Mouse (Mus musculus) megakaryocyte, adult 5-6 weeks (primary cell): ENCODE data around the gene Ces1f. TPM values are rescaled to one million over a fixed set of nuclear protein-coding genes. Genes with fewer than 3 reads are reported as not detected.
"Not testable (repeated sequence)": the region's sequence is repeated elsewhere in the genome, so short reads cannot be mapped to it uniquely, and the experiment has no call there.

ENCODE experiments used
- ATAC-seq: 2 replicates; pipeline ENCODE4 v1.8.0; 2016; ENCODE audit warnings: mild to moderate bottlenecking, inconsistent platforms; ENCODE audit not compliant: poor library complexity, severe bottlenecking
- total RNA-seq, 2 experiments: library from RNA; stranded (forward) in 1 of 2; stranded (reverse) in 1 of 2; fragments of 153-499, 151-499 nt in 1 of 2; fragments of 221-1000, 200-1000 nt in 1 of 2; gene quantifications; 2 replicates each; pipeline versions ENCODE4 v1.2.3 to v1.2.4; 2015 to 2017

Gene Ces1f
- total RNA-seq (2015) (not detected in 2 replicates), total RNA-seq (2017) (not detected in 2 replicates)

DNA sequence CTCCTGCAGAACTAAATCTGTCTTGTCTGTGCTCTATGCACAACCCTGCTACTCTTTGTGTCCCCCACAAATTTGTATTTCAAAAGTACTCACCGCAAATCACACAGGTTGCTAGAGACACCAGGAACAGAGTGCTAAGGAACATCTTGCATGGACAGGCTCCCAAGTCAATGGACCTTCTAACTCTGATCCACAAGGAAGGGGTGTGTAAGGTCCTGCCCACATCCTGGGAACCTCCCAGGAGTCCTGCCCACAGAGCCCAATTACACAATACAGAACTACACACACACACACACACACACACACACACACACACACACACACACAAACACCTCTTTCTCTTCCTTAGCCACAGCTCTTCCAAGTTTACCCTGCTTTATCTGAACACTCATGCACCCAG lies at the start of gene Ces1f:
TSS of gene Ces1f (minus strand) at position 192 of the 400 bp plus-strand sequence.
- no peak for ATAC-seq

DNA sequence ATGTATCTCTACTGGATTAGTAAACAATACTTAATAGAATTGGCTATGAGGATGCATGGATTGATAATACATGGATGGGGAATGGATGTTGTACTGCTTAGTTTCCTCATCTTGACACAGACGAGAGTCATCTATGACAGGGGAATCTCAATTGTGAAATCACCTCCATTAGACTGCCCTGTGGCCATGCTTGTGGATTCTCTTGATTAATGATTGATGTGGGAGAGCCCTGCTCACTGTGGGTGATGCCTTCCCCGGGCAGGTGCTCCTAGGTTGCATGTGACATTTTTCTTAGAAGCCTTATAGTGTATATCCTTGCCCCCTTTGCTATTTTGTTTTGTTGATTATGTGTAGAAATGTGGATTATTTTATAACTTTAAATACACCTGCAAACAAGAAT lies 45.6 kb upstream of the Ces1f start:
- no peak for ATAC-seq

DNA sequence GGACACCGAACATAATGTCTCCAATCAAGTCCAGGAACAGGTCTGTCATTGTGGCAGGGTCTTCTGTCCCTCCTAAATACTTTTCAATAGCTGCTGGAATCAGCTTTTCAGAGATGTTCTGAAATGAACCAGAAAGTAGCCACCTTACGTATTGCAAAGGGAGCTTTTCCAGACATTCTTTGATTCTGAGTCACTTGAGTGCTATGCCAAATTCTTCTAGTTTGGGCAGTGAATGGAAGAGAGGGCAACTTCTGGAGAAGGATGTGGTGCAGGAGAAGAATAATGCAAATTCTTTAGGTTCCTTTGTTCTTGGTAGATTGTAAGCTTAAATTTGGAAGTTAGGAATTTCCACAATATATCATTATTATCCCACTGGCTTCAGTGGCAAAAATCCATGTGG lies 37.5 kb upstream of the Ces1f start:
- no peak for ATAC-seq

DNA sequence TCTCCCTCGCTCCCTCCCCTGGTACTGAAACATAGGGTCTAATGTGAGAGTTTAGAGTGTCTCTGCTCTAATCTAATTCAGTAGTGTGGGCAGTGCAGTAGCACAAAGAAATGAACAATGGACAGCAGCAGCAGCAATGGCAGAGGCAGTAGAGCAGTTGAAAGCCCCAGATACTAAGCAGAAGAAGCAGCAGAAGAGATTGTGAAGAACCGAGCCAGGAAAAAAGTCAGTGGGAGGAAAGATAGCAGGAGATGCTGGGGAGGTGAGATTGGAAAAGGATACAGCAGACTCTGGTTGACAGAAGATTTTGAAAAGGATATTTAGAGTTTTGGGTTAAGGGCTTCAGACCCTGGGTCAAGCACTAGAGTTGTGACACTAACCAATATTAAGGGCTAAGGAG lies 36.0 kb upstream of the Ces1f start:
- ATAC-seq, result no peak

DNA sequence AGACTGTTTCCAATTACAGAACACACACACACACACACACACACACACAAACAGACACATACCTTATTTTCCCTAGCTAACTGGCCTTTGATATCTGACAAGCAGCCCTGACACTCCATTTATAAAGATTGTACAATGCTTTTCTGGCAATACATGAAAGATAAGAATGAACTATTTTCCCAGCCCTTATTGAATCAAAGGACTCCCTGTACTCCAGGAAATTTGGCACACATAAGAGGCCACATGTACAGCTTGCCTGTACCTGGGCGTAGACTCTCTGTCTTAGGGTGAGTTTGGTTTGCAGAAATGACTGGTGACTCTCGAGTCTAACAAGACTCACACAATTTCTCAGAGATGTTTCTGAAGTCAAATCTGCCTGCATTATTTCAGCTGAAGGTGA lies 4.3 kb upstream of the Ces1f start:
- ATAC-seq, result no peak

DNA sequence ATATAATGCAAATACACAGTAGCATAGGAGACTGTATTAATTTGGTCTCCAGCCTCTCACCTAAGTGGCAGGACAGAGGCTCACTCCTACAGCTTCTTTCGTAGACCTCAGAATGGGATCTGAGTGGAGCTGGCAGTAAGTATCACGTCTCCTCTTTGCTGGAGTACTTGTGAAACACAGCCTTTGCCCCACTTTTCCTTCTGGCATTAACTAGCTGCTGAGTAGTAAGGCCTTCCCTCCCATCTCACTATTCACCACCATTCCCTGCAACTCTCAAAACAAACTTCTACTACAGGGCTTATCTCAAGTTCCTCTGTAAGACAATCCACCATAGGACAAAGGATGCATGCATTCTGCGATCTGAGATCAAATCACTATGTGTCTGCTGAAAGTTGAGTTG lies 2.8 kb upstream of the Ces1f start:
- ATAC-seq, result no peak

DNA sequence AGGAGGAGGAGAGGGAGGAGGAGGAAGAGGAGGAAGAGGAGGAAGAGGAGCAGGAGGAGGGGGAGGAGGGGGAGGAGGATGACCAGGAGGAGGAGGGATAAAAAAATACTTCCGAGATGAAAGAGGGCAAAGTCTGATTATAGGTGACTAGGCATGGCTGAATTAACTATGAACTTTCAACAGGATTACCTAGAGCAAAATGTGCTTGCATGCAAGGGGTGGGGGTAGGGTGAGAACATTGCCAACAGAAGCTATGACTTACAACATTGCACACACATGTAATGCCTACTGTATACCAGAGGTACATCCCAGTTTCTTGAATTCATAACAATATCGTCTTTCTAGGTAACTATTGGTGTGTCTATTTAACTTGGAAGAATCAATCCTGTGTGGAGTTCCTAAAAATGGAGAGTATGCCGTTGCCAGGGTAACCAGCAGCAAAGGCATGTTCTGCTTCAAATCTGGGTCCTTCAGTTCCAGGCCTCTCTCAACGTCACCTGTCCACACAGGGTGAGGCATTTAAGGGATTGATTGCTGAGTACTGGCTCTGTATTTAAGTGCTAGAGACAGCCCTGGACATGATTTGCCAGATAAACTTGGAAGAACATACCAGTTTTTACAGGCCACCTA lies 1.3 kb downstream of the Ces1f start:
- no peak for ATAC-seq

DNA sequence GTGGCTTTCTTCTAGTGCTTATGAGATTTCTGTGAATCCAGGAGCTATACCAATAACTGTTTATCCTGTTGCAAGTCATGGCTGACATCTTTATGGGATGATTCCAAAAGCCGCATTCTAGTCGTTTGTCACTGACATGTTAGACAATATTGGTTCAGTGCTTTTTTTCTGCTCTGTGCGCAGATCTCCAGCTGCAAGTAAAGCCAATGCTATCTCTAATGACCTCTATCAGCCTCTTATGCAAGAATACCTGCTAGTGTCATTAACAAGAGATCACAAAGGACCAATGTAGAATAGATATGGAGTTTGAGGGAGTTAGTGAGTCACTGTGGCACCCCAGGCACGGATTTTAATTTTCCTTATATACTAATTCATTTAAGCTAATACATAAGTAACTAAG lies 4.9 kb downstream of the Ces1f start:
- no peak for ATAC-seq

DNA sequence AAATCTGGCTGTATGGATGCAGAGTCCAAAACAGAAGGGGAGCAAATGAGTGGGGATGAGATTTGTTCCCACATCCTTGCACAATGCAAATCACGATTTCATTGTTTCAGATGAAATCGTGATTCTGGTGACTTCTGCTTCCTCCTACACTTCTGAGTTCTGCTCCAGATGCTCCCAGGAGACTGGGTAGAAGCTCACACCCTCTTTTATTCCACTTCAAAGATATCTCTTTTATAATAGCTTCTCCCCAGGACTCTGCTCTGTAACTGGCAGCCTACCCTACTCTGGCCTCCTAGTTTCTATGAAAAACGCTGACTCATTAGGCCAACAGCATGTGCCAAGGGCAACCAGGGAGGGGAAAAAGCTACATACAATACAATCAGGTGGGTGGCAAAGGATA lies 6.2 kb downstream of the Ces1f start:
- ATAC-seq, result no peak

DNA sequence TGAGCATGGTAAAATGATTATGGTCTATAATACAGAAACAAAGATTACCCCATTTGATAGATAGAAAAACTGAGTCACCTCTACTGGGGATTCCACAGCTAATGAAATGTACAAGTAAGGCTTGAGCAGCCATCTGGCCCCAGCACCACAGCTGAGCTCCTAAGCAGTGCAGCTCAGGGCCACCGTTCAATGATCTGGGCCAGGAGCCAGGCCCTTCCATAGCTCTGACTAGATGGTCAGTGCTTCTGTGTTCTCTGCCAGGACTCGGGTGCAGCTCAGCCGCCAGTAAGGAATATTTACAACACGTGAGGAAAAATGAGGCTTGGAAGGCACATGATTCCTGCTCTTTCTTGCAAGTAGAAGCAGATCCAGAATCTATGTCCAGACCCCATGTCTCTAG lies 6.9 kb downstream of the Ces1f start:
- no peak for ATAC-seq

DNA sequence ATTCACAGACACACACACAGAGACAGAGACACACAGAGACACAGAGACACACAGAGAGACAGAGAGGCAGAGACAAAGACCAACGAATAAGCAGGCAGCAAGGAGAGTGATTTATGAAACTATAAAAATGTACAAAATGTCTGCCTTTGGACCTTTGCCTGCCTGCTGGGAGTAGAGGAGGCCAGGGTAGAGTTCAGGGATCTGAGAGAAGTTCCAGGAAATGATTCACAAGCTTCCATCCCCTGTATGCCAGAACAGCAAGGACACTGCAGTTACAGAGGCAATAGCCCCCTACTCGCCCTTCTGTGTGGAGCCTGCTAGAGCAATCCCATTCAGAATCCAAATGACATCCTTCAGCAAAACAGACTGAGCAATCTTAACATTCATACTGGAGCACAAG lies 18.1 kb downstream of the Ces1f start:
- no peak for ATAC-seq

DNA sequence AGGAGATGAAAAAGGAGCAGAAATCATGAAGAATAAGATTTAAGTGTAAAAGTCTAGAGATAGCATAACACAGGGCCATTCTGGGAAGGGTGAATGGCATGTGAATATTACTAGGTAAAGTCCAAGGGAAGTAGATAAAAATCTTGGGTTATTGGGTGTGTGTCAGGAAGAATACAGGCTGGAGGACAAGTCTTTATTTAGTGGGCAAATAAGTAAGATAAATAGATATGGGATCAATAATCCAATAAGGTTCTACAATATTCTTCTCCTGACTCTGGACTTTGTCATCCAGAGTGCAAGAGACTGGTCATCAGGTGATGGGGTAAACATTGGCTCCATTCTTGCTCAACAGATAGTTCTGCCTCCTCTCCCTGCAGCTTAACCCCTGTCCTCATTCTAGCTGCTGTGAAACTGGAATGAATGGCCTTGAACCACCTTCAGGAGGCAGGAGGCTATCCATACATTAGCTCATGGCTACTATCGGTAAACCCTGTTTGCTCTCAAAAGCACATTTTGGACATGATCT lies 27.1 kb downstream of the Ces1f start:
- no peak for ATAC-seq

DNA sequence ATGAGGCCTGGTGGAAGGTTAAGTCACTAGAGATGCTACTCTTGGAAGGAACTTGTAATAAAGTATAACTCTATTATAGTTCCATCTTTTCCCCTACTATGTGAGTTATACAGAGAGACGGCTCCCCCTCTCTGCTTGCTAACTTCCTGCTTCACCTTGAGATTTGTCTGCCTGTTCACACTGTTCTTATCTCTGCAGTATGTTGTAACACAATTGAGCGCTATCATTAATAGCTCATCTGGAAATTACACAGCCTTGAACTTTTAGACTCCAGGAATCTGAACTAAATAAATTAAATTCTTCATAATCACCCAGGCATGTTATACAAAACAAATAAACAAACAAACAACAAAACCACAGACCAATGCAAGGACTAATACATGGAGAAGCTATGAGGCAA lies 33.5 kb downstream of the Ces1f start:
- no peak for ATAC-seq

DNA sequence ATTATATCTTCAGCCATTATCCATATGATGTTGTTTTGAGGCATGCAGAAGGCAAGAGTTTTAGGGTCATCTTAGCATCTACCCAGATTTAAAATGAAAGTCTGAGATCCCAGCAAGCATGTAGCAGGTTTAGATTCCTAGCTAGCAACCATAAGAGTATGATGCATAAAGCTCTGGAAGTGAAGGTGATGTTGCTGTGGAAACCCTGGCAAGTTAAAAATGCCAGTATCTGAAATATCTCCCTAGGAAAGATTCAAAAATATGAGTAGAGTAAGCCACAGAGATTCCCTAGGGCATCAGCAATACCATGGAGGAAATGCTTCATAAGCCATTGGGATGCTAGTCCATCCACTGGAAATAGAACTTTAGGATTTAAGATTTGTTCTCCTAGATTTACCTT lies 39.7 kb downstream of the Ces1f start:
- ATAC-seq, result no peak

DNA sequence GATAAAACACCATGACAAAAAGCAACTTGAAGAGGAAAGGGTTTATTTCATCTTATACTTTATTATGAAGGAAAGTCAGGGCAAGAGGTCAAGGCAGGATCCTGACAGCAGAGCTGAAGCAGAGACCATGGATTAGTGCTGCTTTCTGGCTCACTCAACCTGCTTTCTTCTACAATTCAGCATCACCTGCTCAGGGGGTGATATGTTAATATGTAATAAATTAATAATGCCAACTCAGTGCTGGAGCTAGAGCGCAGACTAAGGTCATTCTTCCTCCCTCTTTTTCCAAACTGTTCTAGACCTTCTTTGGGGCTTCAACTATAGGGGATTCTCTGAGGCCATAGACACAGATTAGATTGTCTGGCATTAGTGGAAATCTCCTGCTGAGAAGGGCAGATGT lies 43.9 kb downstream of the Ces1f start:
- no peak for ATAC-seq

DNA sequence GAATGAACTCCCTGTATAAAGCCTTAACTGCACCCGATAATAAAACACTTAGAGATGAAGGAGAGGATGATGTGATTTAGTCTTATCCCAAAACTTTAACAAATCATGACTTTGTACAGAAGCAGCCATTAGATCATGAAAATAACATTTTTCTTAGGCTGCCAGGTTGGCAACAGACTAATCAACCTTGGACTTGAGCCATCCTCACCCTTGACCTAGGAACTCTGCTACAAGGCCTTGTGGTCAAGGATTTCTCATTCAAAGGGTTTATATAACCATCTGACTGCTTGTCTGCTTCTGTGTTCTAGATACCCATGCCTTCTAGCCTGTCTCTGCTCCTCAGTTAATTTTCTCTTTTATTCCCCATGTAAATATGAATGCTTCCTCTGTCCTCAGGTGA lies 44.8 kb downstream of the Ces1f start:
- no peak for ATAC-seq

DNA sequence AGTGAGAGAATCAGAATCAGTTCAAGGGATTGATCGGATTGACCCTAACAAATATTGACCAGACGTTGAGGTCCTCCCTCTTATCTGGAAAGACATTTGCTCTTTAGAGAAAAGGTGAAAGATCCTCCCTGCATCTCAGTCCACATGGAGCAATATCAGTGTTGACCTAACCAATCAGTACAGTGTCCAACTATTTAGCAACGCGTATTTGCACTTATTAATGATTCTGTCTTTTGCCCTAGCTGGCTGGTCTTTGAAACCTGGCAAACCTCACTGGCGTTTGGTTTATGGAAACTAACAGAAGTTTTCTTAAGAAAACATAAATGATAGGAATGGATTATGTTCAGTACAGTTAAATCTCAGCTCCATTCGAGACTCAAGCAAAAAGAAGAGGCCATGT lies 45.5 kb downstream of the Ces1f start:
- ATAC-seq, result no peak

DNA sequence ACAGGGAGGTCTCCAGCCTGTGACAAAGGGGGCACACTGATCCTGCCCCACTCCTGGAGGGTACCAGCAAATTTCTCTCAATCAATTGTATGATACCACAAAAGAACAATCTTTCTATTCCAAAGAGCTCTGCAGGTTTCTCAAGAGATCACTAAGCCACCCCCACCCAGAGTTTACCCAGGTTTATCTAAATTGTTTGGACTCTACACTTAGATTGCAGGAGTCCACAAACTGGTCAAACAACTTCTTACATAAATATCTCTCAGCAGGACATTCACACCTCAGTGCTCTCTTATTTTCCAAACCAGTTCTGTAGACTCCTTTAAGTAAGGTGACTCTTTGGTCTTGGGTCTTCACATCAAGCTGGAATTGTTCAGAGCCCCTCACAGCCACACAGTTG lies 50.1 kb downstream of the Ces1f start, which contains the start of gene Ces1e:
TSS of gene Ces1e (minus strand) at position 174 of the 400 bp plus-strand sequence.
- no peak for ATAC-seq

DNA sequence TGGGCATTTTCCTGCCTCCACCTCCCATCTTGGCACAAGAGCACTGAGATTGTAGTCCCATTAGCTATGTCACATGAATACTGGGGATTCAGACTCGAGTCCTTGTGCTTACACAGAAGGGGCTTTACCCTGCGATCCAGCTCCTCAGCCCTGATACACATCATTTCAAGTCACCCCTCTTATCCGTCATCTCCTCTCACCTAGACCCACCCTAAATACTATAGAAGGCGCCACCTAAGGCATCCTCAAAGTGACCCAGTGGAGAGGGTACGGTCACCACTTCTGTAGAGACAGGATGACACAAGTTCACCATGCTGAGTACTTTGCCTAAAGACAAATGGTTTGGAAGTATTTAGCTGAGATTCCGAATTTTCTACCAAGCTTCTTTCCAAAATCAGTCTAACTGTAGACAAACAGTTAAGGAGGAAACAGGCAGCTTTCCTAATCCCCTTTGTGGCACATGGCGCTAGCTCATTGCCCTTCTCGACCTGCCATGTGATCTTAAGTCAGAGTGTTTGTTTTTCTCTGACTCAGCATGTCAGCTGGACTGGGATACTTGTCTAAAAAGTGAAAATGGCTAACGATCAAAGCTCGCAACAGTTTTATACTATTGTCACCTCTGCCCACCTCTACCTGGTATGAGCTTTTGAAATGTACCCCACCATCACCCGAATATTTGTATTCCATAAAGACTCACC lies 50.7 kb downstream of the Ces1f start:
- ATAC-seq, result no peak

DNA sequence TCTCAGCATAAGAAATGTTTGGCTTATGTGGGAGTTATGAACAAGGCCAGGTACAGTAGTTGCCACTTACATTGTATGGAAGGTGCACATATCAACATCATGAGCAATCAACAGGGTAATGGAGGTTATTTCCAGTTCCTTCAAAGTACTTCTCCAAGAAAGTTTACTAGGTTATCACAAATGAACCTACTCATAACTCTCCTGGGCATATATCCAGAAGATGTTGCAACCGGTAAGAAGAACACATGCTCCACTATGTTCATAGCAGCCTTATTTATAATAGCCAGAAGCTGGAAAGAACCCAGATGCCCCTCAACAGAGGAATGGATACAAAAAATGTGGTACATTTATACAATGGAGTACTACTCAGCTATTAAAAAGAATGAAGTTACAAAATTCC lies 53.1 kb downstream of the Ces1f start:
- not testable (repeated sequence) for ATAC-seq

DNA sequence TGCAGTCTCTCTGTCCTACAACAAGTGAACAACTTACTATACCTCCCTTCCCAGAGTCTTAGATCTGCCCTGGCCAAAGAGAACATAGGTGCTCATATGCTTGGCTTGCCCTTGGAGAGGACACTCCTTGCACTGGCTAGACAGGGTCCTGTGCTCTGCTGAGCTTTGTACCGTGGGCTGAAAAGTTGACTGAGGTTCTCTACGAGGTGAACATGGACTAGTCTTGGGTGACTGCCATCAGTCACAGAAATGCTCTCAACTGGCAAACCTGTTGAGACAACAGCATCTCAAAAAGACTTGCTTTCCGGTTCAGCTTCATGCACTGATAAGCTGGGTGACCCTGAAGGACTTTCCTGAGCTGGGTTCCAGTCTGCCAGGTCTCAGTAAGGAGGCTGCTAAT lies 57.7 kb downstream of the Ces1f start:
- ATAC-seq, result no peak

DNA sequence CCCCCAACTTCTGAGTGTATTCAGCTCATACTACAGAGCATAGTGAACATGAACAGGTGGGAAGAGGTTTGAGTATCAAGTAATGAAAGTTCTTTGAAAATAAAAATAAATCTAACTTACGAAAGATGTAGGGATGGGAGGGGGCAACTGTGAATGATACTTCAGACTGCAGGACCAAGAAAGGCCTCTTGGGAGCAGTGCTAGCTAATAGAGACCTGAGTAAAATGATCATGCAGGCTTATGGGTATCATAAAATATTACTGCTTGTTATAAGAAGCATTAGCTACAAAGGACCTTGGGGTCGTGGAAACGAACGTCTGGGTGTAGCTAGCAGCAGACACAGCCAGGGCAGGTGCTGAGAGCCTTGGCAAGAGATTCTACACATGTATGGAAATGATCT lies 61.7 kb downstream of the Ces1f start:
- no peak for ATAC-seq

DNA sequence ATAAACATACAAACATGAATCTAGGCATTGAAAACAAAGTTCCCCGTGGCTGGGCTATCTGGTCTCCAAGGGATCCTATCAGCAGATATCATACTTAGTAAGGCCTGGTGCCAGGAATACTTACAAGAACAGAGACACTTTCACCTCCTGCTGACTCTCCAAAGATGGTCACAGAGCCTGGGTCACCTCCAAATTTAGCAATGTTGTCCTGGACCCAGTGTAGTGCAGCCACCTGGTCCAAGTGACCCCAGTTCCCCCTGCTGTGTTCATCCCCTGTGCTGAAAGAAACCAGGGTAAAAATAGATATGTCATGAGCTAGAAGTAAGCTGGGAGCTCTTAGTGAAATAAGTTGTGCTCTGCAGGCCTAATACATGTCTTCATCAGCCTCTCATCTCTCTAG lies 62.2 kb downstream of the Ces1f start:
- ATAC-seq, result no peak
